Mouse (Mus musculus) cerebellum, postnatal 4 days (tissue): ENCODE measurements around the gene Wfdc6a.
A peak's percentile ranks its signal among the peaks of the same experiment; 100 is the strongest.

Experiments
- DNase-seq, 2 experiments: peaks; one replicate each; pipeline ENCODE4 v3.0.0; 2022; ENCODE audit warnings: low spot score in 2 of 2, mixed read lengths in 1 of 2

The Wfdc6a gene

GRCm38 (mm10) chr2:164549963-164550894, 35.0 kb downstream of the Wfdc6a start:
- peak in 1 of 2 experiments; percentile 12 for DNase-seq

GRCm38 (mm10) chr2:164549338-164549737, 35.9 kb downstream of the Wfdc6a start:
- no peak for DNase-seq

- DNase-seq, result no peak
These were observed 40.7 kb downstream of the Wfdc6a start for GRCm38 (mm10) chr2:164544454-164545097.

GRCm38 (mm10) chr2:164543745-164544144, 41.5 kb downstream of the Wfdc6a start:
- DNase-seq, result no peak

GRCm38 (mm10) chr2:164542598-164542997, 42.6 kb downstream of the Wfdc6a start:
- DNase-seq, result no peak

DNA sequence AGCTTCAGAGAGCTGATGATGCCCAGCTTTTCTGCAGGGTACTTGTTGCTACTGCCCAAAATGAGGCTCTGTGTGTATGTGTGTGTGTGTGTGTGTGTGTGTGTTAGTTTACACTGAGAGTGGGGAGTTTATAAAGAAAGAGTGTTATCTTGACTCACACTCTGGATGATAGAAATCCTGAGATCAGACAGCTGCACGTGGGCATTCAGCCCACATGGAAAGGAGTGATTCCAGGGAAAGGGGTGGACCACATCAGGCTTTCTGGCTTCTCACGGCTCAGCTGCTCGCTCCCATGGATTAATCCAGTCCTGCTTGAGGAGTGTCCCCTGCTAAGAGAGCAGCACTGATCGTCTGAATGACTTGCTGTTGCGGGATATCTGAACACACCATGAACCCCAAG, 43.1 kb downstream of the Wfdc6a start:
- no peak for DNase-seq

- DNase-seq, result no peak
These were observed 44.4 kb downstream of the Wfdc6a start for GRCm38 (mm10) chr2:164540652-164541427.

DNA sequence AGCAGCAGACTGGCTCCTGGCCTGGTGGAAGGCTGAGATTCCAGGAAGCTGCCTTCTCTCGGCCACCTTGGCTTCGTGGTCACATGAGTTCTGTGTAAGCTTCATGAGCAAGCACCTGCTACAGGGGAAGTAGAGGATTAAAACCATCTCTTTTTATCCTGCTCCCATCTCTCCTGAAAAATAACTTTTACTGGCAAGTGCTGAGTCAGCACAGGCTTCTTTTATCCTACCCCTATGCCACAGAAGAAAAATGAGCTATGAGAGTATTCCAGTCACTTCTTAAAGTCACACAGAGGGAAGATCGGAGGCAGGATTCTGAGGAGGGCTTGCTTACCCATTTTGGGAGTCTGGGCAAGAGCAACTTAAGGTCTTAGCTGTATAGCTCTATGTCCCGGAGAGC, 48.2 kb downstream of the Wfdc6a start:
- no peak for DNase-seq

DNA sequence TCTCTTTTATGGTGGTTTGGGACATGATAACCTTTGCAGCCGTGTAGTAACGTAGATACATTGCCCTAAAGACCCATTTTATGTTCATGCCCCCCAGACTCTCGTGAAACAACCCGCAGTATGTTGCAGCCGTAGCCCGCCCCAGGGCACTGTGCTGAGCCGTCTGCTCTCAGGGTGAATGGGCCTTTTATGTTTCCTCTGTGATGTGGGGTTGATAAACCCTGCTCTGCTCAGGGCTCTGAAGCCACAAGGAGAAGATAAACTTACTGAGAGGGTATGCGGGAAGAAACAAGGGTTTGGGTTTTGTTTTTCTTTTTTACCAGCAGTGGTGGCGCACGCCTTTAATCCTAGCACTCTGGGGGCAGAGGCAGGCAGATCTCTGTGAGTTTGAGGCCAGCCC, 50.9 kb downstream of the Wfdc6a start:
- no peak for DNase-seq

- DNase-seq, result peak; percentile 59 to 79
These were observed 54.1 kb downstream of the Wfdc6a start for GRCm38 (mm10) chr2:164531169-164531568.
